Mouse (Mus musculus) forelimb bud, embryonic 11.5 days (tissue): ENCODE measurements at regions not wholly inside any gene's neighbourhood (a gene's known extent, or its start where the extent isn't known, plus 50 kb on each side); places are given as distances from the start of the nearest gene placed in this dataset.

Experiments used
- DNase-seq: peaks from one replicate; pipeline ENCODE4 v3.0.0-alpha.2; 2012; ENCODE audit warnings: low read depth, low spot score

GRCm38 (mm10) chr11:64138934-64139333 lies 59.7 kb upstream of the Cox10 start:
- DNase-seq, result no peak

- DNase-seq, result no peak
Measured at GRCm38 (mm10) chr11:64135766-64136165, 56.5 kb upstream of the Cox10 start.

- DNase-seq, result no peak
Measured at GRCm38 (mm10) chr11:64135308-64135591, 56.0 kb upstream of the Cox10 start.

- no peak for DNase-seq
Measured at GRCm38 (mm10) chr11:64134571-64135307, 55.5 kb upstream of the Cox10 start.
